Mouse (Mus musculus): ENCODE results near the gene Olfr320. TPM values are rescaled to one million over a fixed set of nuclear protein-coding genes. Genes with fewer than 3 reads are reported as not detected.
A peak's percentile ranks its signal among the peaks of the same experiment; 100 is the strongest.

Olfr320 gene
- not detected in 2 replicates for polyA plus RNA-seq (2012)

GRCm38 (mm10) chr11:58680799-58681198 lies at the start of gene Olfr320:
Gene Olfr320, plus strand, starts transcription at chr11:58681099.
- TF ChIP-seq GATA1 (IDR thresholded peaks at IDR 0.05; ENCODE audit: low read length) (no peak), TAL1 (IDR thresholded peaks at IDR 0.05; ENCODE audit: low read length) (no peak)
- H3K4me3 ChIP-seq (replicated peaks), result no peak within 1 kb of the TSS
- H3K9me3 ChIP-seq (ENCODE audit: control insufficient read depth, low read length), result no peaks in the 10 kb centered on the region
- H3K36me3 ChIP-seq (ENCODE audit: control insufficient read depth), result no peaks in the 10 kb centered on the region
- H3K27me3 ChIP-seq (ENCODE audit: control insufficient read depth), result no peaks in the 10 kb centered on the region
- H3K4me1 ChIP-seq (ENCODE audit: control insufficient read depth), result no peaks in the 10 kb centered on the region

DNA sequence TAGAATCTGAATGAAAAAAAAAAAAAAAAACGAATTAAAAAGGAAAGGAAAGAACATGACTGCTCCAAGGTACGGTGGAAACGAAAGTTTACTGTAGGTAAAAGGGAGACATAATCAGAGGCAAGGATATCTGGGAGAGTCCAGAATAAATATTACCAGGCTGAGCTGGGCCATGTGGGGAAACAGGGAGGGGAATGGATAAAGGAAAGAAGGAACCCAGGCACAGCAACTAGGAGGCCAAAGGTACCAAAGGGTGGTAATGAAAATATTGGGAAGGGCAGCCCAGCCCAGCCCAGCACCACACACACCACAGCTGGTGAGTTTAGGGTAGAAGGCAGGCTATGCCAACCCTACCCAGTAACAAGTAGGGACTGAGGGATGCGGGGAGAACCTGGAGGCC lies 46.0 kb upstream of the Olfr320 start:
- no peak overlapping the region for H3K4me3 ChIP-seq (replicated peaks)
- no peaks in the 10 kb centered on the region for H3K36me3 ChIP-seq (ENCODE audit: control insufficient read depth)
- TF ChIP-seq TAL1 (IDR thresholded peaks at IDR 0.05; ENCODE audit: low read length) (no peak), GATA1 (IDR thresholded peaks at IDR 0.05; ENCODE audit: low read length) (no peak)
- H3K9me3 ChIP-seq (ENCODE audit: control insufficient read depth, low read length), result no peaks in the 10 kb centered on the region
- H3K4me1 ChIP-seq (ENCODE audit: control insufficient read depth), result peaks cover 50% of the 10 kb centered on the region
- peaks cover 2% of the 10 kb centered on the region; the same call in 1 of the 2 replicates for H3K27me3 ChIP-seq (ENCODE audit: control insufficient read depth)

DNA sequence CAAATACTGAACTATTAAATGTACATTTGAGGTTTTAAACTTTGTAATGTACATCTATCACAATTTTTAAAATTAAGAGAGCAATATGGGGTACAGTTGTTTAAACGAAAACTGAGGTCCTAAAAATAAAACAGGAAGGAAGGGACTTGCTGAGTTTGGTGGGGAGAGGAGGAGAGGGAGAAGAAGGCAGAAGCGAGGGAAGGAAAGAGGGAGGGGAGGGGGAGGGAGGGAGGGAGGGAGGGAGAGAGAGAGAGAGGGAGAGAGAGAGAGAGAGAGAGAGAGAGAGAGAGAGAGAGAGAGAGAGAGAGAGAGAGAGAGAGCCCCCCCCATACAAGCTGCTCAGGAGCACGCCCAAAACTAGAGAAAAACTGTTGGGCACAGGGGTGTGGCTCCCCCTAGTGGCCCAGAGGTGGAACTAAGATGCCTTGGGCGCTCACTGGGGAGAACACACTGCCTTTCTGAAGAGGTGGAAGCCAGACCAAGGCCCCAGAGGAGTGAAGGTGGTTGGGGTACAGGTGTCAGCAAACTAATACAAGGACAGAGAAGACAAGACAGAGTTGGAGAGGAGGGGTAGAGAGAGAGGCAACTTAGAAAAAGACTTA lies 44.4 kb upstream of the Olfr320 start:
- Histone ChIP-seq H3K4me1 (ENCODE audit: control insufficient read depth) (peaks cover 62% of the 10 kb centered on the region), H3K4me3 (replicated peaks) (no peak overlapping the region), H3K27me3 (ENCODE audit: control insufficient read depth) (peaks cover 8% of the 10 kb centered on the region), H3K36me3 (ENCODE audit: control insufficient read depth) (peaks cover 5% of the 10 kb centered on the region), H3K9me3 (ENCODE audit: control insufficient read depth, low read length) (no peaks in the 10 kb centered on the region)
- TF ChIP-seq TAL1 (IDR thresholded peaks at IDR 0.05; ENCODE audit: low read length) (no peak), GATA1 (IDR thresholded peaks at IDR 0.05; ENCODE audit: low read length) (no peak)

DNA sequence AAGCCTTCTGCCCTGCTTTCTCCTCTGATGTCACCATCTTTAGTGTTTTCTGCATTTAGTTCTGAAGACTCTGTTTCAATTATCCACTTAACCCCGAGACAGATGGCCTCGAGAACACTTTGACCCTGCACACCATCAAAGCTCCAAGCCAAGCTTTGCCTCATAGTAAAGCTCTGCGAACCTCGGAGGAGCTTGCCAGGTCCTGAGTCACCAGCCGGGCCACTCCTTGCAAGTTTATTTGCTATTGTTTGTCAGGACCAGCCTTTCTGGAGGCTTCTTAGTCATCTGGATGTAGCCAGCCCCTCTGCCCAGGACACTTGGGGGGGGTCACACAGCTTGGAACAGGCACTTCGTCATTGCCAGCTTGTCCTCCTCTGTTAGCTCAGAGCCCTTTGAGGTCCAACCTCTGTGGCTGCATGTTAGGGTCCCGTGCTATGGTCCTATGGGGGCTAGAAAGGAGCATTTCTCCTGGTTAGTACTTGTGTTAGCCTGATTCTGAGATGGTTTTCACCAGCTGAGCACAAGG lies 42.7 kb upstream of the Olfr320 start:
- peaks cover 1% of the 10 kb centered on the region for H3K9me3 ChIP-seq (ENCODE audit: control insufficient read depth, low read length)
- no peak for TF ChIP-seq GATA1 (IDR thresholded peaks at IDR 0.05; ENCODE audit: low read length)
- peaks cover 8% of the 10 kb centered on the region for H3K27me3 ChIP-seq (ENCODE audit: control insufficient read depth)
- no peak overlapping the region for H3K4me3 ChIP-seq (replicated peaks)
- H3K36me3 ChIP-seq (ENCODE audit: control insufficient read depth), result peaks cover 17% of the 10 kb centered on the region
- peaks cover 75% of the 10 kb centered on the region for H3K4me1 ChIP-seq (ENCODE audit: control insufficient read depth)

DNA sequence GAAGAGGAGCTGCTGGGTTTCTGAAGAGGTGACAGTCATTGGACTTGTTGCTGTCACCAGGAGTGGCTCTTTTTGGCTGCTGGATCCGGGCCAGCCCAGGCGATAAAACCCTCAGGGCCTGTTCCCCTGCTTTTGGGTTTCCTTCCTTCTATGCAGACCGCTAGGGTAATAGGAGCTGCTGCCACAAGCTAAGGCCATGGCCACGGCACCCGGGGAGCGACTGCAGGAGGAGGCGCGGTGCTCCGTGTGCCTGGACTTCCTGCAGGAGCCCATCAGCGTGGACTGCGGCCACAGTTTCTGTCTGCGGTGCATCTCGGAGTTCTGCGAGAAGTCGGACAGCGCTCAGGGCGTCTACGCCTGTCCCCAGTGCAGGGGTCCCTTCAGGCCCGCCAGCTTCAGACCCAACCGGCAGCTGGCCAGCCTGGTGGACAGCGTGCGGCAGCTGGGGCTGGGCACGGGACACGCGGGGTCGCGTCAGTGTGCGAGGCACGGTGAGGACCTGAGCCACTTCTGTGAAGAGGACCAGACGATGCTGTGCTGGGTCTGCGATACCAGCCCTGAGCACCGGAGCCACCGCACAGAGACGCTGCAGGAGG lies 40.5 kb upstream of the Olfr320 start, which contains the start of gene Trim58:
Gene Trim58, plus strand, starts transcription at position 194 of the 596 bp plus-strand sequence.
- H3K9me3 ChIP-seq (ENCODE audit: control insufficient read depth, low read length), result peaks cover 4% of the 10 kb centered on the region
- peaks cover 84% of the 10 kb centered on the region for H3K4me1 ChIP-seq (ENCODE audit: control insufficient read depth)
- H3K4me3 ChIP-seq (replicated peaks), result peak within 1 kb of the TSS; percentile 89
- H3K27me3 ChIP-seq (ENCODE audit: control insufficient read depth), result peaks cover 6% of the 10 kb centered on the region
- H3K36me3 ChIP-seq (ENCODE audit: control insufficient read depth), result peaks cover 38% of the 10 kb centered on the region
- TF ChIP-seq TAL1 (IDR thresholded peaks at IDR 0.05; ENCODE audit: low read length) (no peak), GATA1 (IDR thresholded peaks at IDR 0.05; ENCODE audit: low read length) (no peak)

DNA sequence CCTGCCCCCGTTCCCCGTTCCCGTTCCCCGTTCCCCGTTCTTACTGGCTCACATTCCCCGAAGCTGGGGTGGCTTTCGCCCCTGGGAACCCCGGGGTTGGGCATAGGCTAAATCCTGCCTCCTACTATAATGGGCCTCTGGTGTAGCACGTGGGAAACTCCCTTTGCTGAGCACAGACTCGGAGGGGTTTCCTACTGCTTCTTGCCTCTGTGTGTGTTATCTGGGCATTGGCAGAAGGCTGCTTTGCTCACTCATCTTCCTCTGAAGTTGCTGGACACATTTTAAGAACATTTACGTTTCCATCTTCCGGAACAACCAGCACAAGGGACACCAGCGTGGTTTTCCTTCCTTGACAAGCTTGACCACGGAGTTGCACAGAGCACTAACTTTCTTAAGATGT lies 39.8 kb upstream of the Olfr320 start:
- Histone ChIP-seq H3K36me3 (ENCODE audit: control insufficient read depth) (peaks cover 45% of the 10 kb centered on the region), H3K9me3 (ENCODE audit: control insufficient read depth, low read length) (peaks cover 4% of the 10 kb centered on the region), H3K4me1 (ENCODE audit: control insufficient read depth) (peaks cover 85% of the 10 kb centered on the region), H3K4me3 (replicated peaks) (peak overlapping the region; percentile 89), H3K27me3 (ENCODE audit: control insufficient read depth) (peaks cover 6% of the 10 kb centered on the region)
- TF ChIP-seq GATA1 (IDR thresholded peaks at IDR 0.05; ENCODE audit: low read length), result peak; percentile 60
- TF ChIP-seq TAL1 (IDR thresholded peaks at IDR 0.05; ENCODE audit: low read length), result peak; percentile 35; the same call in 2 of the 3 replicates

DNA sequence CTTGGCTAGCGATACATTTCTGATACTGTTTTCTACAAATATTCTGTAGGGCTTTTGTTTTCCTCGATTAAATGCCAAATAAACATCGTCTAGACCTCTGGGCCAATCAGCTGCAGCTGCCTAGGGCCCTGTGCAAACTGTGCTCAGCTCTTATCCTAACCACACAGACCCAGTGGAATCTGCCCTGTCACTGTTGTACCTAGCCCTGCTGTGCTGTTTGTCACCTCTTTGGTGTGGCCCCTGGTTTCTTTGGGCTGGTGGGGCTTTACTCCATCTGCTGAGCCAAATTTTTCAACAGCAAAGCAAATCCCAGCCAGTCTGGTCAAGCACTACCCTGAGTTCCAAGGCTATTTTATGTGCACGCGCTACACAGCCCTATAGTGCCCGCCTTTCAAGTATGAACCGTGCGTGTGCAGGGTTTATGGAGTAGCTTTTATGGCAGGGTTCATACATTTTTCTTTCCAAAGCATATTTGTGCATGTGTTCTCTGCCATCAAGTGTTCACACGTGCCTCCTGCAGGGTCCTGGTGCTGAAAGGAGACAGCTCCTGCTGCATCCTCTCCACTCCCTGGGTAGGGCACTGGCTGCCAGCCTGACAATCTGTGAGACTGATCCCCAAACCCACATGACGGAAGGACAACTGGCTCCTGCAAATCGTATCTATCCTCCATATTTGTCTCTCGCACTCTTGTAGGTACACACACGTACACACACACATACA lies 39.1 kb upstream of the Olfr320 start:
- Histone ChIP-seq H3K9me3 (ENCODE audit: control insufficient read depth, low read length) (peaks cover 4% of the 10 kb centered on the region), H3K36me3 (ENCODE audit: control insufficient read depth) (peaks cover 52% of the 10 kb centered on the region), H3K4me3 (replicated peaks) (peak overlapping the region; percentile 89), H3K4me1 (ENCODE audit: control insufficient read depth) (peaks cover 81% of the 10 kb centered on the region), H3K27me3 (ENCODE audit: control insufficient read depth) (peaks cover 6% of the 10 kb centered on the region)
- TF ChIP-seq TAL1 (IDR thresholded peaks at IDR 0.05; ENCODE audit: low read length), result peak; percentile 94
- peak; percentile 83 for TF ChIP-seq GATA1 (IDR thresholded peaks at IDR 0.05; ENCODE audit: low read length)

GRCm38 (mm10) chr11:58643350-58643749 lies 37.5 kb upstream of the Olfr320 start:
- TF ChIP-seq GATA1 (IDR thresholded peaks at IDR 0.05; ENCODE audit: low read length) (peak; percentile 66; the same call in 1 of the 2 replicates), TAL1 (IDR thresholded peaks at IDR 0.05; ENCODE audit: low read length) (no peak)
- Histone ChIP-seq H3K27me3 (ENCODE audit: control insufficient read depth) (peaks cover 6% of the 10 kb centered on the region), H3K9me3 (ENCODE audit: control insufficient read depth, low read length) (peaks cover 4% of the 10 kb centered on the region), H3K4me3 (replicated peaks) (peak overlapping the region; percentile 89), H3K36me3 (ENCODE audit: control insufficient read depth) (peaks cover 68% of the 10 kb centered on the region), H3K4me1 (ENCODE audit: control insufficient read depth) (peaks cover 70% of the 10 kb centered on the region)

DNA sequence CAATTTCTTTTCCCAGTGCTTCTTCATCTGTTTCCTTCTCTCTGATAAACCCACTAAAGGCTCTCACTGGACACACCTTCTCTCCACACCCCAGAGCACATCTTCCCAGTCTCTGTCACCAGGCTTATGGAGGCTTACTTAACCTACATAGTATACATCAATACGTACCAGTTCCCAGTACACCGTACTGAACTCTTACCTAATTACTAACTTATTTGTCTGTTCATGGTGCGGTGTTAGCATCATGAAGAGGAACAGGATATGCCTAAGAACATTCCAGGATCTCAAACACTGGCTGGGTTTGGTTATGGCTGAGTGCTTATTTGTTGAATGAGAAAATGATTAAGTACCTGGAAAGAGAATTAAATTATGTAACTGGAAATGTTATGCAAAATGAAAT lies 25.7 kb upstream of the Olfr320 start:
- H3K27me3 ChIP-seq (ENCODE audit: control insufficient read depth), result 0 out of 2 replicates have a peak, but pooled peaks cover 2% of the 10 kb centered on the region
- TF ChIP-seq GATA1 (IDR thresholded peaks at IDR 0.05; ENCODE audit: low read length) (no peak), TAL1 (IDR thresholded peaks at IDR 0.05; ENCODE audit: low read length) (no peak)

More for the DNA sequence above, 25.7 kb upstream of the Olfr320 start:
- peaks cover 2% of the 10 kb centered on the region; the same call in 1 of the 2 replicates for H3K4me1 ChIP-seq (ENCODE audit: control insufficient read depth)
- H3K36me3 ChIP-seq (ENCODE audit: control insufficient read depth), result peaks cover 46% of the 10 kb centered on the region
- H3K9me3 ChIP-seq (ENCODE audit: control insufficient read depth, low read length), result no peaks in the 10 kb centered on the region
- no peak overlapping the region for H3K4me3 ChIP-seq (replicated peaks)
